Mouse (Mus musculus) embryo, embryonic 9.5 days (tissue): ENCODE data around the gene Tmcc1.

ENCODE experiments used
- DNase-seq: peaks from one replicate; pipeline ENCODE4 v3.0.0-alpha.2; 2017; ENCODE audit errors: extremely low spot score

Gene Tmcc1

GRCm38 (mm10) chr6:116015902-116016301 lies 177.4 kb downstream of the Tmcc1 start:
- no peak for DNase-seq

GRCm38 (mm10) chr6:116014111-116014510 lies 179.2 kb downstream of the Tmcc1 start:
- DNase-seq, result no peak

DNA sequence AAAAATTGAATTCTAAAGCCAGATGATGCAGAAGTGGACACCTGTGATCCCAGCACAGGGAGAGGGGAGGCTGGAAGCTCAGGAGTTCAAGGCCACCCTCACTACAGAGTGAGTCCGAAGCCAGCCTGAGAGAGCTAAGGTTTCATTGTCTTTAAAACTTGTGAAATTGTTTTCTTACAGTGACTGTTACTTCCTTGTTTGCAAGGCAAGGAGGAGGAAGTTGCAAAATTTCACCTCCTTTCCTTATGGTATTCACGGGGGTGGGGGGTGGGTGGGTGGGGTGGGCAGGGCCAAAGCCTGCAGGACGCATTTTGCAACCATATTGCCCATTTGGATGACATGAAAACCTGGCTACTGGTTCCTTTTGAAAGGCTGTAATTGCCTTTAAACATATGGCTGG lies 179.6 kb downstream of the Tmcc1 start:
- no peak for DNase-seq

- DNase-seq, result peak; percentile 79
Observed at GRCm38 (mm10) chr6:116010541-116010940, 182.7 kb downstream of the Tmcc1 start.

DNA sequence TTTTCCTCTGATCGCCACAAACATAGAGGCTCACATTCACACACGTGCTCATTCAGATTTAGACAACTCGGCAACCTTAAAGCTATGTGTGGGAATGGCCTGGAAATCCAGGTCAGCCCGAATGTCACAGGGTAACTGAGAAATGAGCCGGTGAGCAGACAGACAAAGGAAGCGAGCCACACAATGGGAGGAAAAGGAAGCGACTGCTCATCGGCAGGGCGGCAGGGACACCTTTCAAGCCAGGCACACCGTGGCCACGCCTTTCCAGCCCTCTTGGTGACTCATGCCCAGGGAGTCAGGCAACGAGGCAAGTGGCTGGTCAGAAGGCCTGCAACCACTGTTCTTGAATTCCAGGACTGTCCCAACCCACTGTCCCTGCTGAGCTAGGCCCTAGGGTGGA lies 183.9 kb downstream of the Tmcc1 start:
- DNase-seq, result no peak

DNA sequence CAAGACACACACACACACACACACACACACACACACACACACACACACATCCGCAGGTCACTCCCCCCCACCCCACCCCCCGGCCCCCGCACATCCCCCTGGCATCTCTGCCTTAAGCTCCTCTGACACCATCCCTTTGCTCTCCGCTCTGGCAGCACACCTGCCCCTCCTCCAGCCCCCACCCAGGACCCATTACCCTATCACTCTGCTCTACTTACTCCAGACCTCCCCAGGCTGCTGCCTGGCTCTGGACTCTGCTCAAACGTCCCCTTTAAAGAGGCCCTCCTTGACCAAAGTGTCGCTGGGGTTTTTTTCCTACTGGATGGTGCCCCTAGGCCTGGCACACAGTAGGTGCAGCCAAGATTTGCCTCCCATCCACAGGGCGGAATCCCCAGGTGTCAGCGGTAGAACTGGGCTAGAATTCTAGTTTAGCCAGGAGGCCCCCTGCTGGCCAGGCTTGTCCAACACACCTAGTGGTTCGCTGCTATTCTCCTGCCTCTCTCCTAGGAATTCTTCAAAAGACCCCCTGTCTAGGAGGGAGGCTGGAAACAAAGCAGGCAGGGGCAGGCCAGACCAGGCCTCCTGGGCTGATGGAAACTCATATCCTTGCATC lies 185.6 kb downstream of the Tmcc1 start:
- DNase-seq, result peak; percentile 70

DNA sequence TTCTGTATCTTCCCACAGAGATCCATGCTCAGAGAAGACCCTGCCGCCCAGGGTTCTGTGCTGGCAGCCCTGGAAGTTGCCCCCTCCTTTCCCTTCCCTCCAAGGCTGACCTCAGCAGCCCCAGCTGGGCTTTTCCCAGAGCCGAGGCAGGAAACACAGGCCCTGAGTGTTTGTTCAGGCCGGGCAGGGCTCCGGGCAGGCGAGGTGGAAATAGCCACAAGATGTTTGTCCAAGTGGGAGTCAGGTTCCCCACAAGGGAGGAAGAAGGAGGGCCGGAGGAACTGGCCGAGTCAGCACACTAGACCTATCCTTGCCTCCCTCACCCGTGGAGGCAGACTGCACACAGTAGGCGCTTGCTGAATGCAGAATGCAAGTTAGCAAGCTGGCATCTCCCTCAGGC lies 186.6 kb downstream of the Tmcc1 start:
- peak; percentile 49 for DNase-seq

GRCm38 (mm10) chr6:116005959-116006288 lies 187.4 kb downstream of the Tmcc1 start:
- no peak for DNase-seq

DNA sequence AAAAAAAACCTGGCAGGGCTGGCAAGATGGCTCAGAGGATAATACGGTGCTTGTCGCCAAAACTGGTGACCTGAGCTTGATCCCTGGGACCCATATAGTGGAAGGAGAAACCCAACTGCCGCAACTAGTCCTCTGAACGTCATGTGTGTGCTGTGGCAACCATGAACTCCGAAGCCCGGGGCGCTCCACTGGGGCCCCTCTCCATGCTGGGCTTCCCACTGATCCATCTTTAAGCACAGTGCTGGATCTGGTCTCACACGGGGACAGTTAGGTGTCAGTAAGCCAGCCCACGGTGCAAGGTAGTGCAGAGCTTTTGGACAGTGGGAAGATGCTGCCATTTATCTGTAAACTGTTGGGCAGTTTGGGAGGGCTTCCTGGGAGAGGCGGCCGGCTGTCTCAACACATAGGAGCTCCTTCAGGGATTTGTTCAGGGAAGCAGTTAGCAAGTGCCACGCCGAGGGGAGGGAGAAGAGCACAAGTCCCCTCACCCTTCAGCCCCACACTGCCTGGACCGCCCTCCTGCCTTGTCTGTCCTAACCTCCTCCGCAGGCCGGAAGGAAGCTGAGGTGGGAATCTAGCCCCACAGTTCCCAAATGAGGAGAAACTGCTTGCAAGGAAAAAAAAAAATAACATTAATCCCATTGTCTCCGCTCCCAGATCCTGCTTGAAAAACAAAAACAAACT lies 187.9 kb downstream of the Tmcc1 start:
- no peak for DNase-seq

GRCm38 (mm10) chr6:116004716-116005115 lies 188.6 kb downstream of the Tmcc1 start:
- no peak for DNase-seq

GRCm38 (mm10) chr6:116004069-116004468 lies 189.2 kb downstream of the Tmcc1 start:
- DNase-seq, result no peak

- no peak for DNase-seq
Observed at GRCm38 (mm10) chr6:116003516-116003915, 189.8 kb downstream of the Tmcc1 start.

DNA sequence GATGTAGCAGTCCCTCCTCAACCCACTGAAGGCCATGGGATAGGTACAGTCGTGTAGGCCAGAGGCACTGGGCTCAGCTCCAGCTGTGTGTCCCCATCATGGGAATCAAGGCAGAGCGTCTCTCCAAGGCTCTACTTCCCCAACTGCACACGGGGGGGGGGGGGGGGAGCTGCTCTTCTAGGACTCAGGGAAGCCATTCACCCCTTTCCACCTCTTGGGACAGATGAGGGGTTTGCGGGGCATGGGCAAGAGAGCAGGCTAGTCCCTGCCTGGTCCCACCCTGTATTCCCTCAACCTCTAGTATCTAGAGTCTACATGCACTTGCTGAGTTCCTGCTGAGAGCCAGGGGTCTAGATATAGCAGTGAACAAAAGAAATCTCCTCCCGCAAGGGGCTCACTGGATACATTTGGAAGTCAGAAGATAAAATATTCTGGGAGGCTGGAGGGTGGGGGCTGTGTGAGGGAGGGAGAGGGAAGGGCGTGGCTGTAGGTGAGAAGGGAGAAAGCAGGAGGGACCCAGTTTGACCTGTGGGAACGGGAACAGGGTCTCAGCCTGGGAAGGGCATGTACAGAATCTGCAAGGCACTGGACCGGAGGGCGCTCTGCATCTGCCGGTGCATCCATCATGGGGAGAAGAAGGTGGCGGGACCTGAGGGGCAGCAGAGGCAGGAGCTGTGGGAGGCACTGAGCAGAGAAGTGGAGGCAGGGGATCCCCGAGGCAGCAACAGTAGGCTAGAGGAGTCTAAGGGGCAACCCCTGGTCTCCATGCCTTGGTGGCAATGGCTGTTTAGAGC lies 190.8 kb downstream of the Tmcc1 start:
- DNase-seq, result no peak

GRCm38 (mm10) chr6:116000851-116001250 lies 192.4 kb downstream of the Tmcc1 start:
- no peak for DNase-seq

GRCm38 (mm10) chr6:115999227-115999626 lies 194.1 kb downstream of the Tmcc1 start:
- DNase-seq, result no peak

DNA sequence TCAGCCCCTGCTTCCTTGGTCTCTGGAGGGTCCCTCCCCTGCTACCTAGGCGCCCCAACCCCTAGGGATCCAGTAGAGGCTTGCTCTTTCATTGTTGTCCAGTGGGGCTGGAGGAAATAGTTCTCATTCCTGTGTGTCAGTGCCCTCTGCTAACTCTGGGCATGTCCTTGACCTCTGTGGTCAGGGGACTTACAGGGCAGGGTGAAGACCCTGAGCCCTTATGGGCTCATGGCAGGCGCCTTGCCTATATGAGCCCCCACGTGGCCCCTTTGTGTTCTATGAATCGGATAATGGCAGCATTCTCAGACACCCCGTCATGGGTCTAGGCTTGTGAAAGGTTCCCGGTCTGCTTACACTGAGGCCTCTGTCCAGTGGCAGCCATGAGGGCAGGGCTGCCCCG lies 194.5 kb downstream of the Tmcc1 start:
- no peak for DNase-seq

DNA sequence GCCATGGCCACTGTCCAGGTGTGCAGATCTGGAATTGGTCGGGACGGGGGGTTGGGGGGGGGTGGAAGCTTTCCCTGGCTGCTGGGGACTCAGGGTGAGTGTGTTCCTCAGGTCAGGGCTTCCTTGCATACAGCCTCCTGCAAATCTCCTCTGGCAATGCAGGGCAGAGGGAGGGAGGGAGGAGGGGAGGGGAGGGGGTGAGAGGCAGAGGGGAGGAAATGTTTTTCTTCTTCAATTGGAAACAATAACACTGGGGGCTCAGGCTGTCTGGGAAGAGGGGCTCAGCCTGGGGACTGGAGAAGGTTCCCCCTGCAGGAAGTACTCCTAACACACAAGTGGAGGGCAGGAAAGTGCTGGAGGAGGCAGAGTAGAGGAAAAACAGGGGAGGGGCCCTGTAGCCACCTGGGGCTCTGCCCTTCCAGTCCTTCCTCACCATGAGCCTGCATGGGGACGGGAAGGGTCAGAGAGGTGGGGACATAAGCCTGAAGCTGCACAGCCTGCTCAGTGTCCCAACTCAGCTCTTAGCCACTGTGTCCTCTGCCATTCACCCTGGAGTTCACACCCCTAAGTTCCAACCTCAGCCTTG lies 195.5 kb downstream of the Tmcc1 start:
- no peak for DNase-seq

- peak; percentile 31 for DNase-seq
Observed at GRCm38 (mm10) chr6:115996171-115996851, 197.0 kb downstream of the Tmcc1 start.

GRCm38 (mm10) chr6:115995531-115995941 lies 197.8 kb downstream of the Tmcc1 start:
- DNase-seq, result no peak

- DNase-seq, result peak; percentile 96
Observed at GRCm38 (mm10) chr6:115994877-115995520, 198.3 kb downstream of the Tmcc1 start, which contains the start of gene Plxnd1. Plxnd1 (minus strand) TSS chr6:115995005.

GRCm38 (mm10) chr6:115994146-115994876 lies 199.0 kb downstream of the Tmcc1 start:
- peak; percentile 48 for DNase-seq
